Mouse (Mus musculus) forebrain, embryonic 14.5 days (tissue): ENCODE data around the gene Mdk. TPM values are rescaled to one million over a fixed set of nuclear protein-coding genes. Genes with fewer than 3 reads are reported as not detected.
A peak's percentile ranks its signal among the peaks of the same experiment; 100 is the strongest.

Experiments
- ATAC-seq: fragments of 200-750 bp; cut with Nextera tagmentation; 2 replicates; pipeline ENCODE4 v1.8.0; 2017; ENCODE audit warnings: mild to moderate bottlenecking, moderate library complexity
- DNase-seq: peaks from one replicate; pipeline ENCODE4 v3.0.0-alpha.2; 2015; ENCODE audit warnings: low spot score
- H3K27ac ChIP-seq: fragments of 300-500 bp; sonication (generic); 2 replicates; pipeline ENCODE4 v1.5.1; 2014; ENCODE audit warnings: low read depth, mild to moderate bottlenecking, control low read depth, low read length, moderate library complexity
- H3K27me3 ChIP-seq: fragments of 300-500 bp; sonication (generic); replicated peaks from 2 replicates; pipeline ENCODE4 v1.6.1; 2014; ENCODE audit warnings: low read length, control low read depth, mixed read lengths; ENCODE audit not compliant: control insufficient read depth, insufficient read depth
- H3K36me3 ChIP-seq: fragments of 300-500 bp; sonication (generic); 2 replicates; pipeline ENCODE4 v1.6.1; 2014; ENCODE audit warnings: low read length, control low read depth; ENCODE audit not compliant: control insufficient read depth, insufficient read depth
- H3K4me1 ChIP-seq: fragments of 300-500 bp; sonication (generic); 2 replicates; pipeline ENCODE4 v1.6.1; 2014; ENCODE audit warnings: antibody characterized with exemption, low read length, control low read depth; ENCODE audit not compliant: control insufficient read depth, insufficient read depth
- H3K4me2 ChIP-seq: fragments of 300-500 bp; sonication (generic); 2 replicates; pipeline ENCODE4 v1.6.1; 2014; ENCODE audit warnings: mild to moderate bottlenecking, control low read depth, low read length
- H3K4me3 ChIP-seq: fragments of 300-500 bp; sonication (generic); 2 replicates; pipeline ENCODE4 v1.5.1; 2014; ENCODE audit warnings: low read depth, low read length, control low read depth
- H3K9ac ChIP-seq: fragments of 300-500 bp; sonication (generic); 2 replicates; pipeline ENCODE4 v1.6.1; 2014; ENCODE audit warnings: mild to moderate bottlenecking, low read length, control low read depth, moderate library complexity
- H3K9me3 ChIP-seq: fragments of 300-500 bp; sonication (generic); replicated peaks from 2 replicates; pipeline ENCODE4 v1.6.1; 2016; ENCODE audit warnings: low read length, control low read depth, mixed read lengths; ENCODE audit not compliant: control insufficient read depth
- WGBS: fragments of 180-500 bp; shearing (Covaris S2); extraction: QIAGEN DNeasy Blood & Tissue Kit; methylation state at CpG from one replicate; pipeline ENCODE4 v1.1.7; 2014; 5-methylcytosine and 5-hydroxymethylcytosine counted together
- polyA plus RNA-seq: library from polyadenylated mRNA; unstranded; fragments of >200 nt; fragmentation: Nextera tagmentation; extraction: Ambion mirVana; gene quantifications from 2 replicates; pipeline ENCODE4 v1.2.1, GENCODE M21; 2014

Mdk gene
- polyA plus RNA-seq, 1 experiment from 2014 or later: 462 TPM

GRCm38 (mm10) chr2:91960459-91960858 is 28.4 kb upstream of the Mdk start:
- DNase-seq: no peak
- Histone ChIP-seq H3K9me3 (no peaks in the 10 kb centered on the region), H3K27ac (no peak overlapping the region), H3K4me1 (peaks cover 16% of the 10 kb centered on the region), H3K9ac (no peak overlapping the region), H3K36me3 (no peaks in the 10 kb centered on the region), H3K4me3 (no peak overlapping the region), H3K27me3 (no peaks in the 10 kb centered on the region), H3K4me2 (no peak overlapping the region)
- WGBS: 87% methylated on average over 5 of the region's 5 CpGs
- no peak for ATAC-seq

GRCm38 (mm10) chr2:91959544-91960410 is 27.7 kb upstream of the Mdk start:
- H3K4me2 ChIP-seq: no peak overlapping the region
- peaks cover 16% of the 10 kb centered on the region for H3K4me1 ChIP-seq
- H3K27me3 ChIP-seq: no peaks in the 10 kb centered on the region
- H3K9ac ChIP-seq: no peak overlapping the region
- DNase-seq: no peak
- no peaks in the 10 kb centered on the region for H3K36me3 ChIP-seq
- H3K4me3 ChIP-seq: no peak overlapping the region
- no peak overlapping the region for H3K27ac ChIP-seq
- 77% methylated on average over 11 of the region's 11 CpGs for WGBS
- no peaks in the 10 kb centered on the region for H3K9me3 ChIP-seq
- no peak for ATAC-seq

- Histone ChIP-seq H3K4me3 (no peak overlapping the region), H3K27ac (no peak overlapping the region), H3K4me2 (no peak overlapping the region), H3K36me3 (no peaks in the 10 kb centered on the region), H3K9me3 (no peaks in the 10 kb centered on the region), H3K27me3 (no peaks in the 10 kb centered on the region), H3K9ac (no peak overlapping the region), H3K4me1 (peaks cover 16% of the 10 kb centered on the region)
- no peak for ATAC-seq
- 54% methylated on average over 10 of the region's 10 CpGs for WGBS
- peak; percentile 61 for DNase-seq
Observed at GRCm38 (mm10) chr2:91958701-91959457, 26.8 kb upstream of the Mdk start.

GRCm38 (mm10) chr2:91958049-91958448 is 26.0 kb upstream of the Mdk start:
- H3K9ac ChIP-seq: no peak overlapping the region
- H3K4me2 ChIP-seq: no peak overlapping the region
- H3K4me1 ChIP-seq: peaks cover 16% of the 10 kb centered on the region
- no peak overlapping the region for H3K27ac ChIP-seq
- ATAC-seq (no peak), DNase-seq (no peak)
- 77% methylated on average over 8 of the region's 8 CpGs for WGBS
- no peaks in the 10 kb centered on the region for H3K36me3 ChIP-seq
- H3K27me3 ChIP-seq: no peaks in the 10 kb centered on the region
- H3K4me3 ChIP-seq: no peak overlapping the region
- H3K9me3 ChIP-seq: no peaks in the 10 kb centered on the region

- Histone ChIP-seq H3K27me3 (no peaks in the 10 kb centered on the region), H3K4me2 (peak overlapping the region; percentile 21; the same call in 1 of the 2 replicates), H3K36me3 (no peaks in the 10 kb centered on the region), H3K4me1 (peaks cover 15% of the 10 kb centered on the region), H3K27ac (peak overlapping the region; percentile 86), H3K9ac (no peak overlapping the region), H3K9me3 (no peaks in the 10 kb centered on the region), H3K4me3 (no peak overlapping the region)
- DNase-seq (peak; percentile 80), ATAC-seq (peak; percentile 87)
- WGBS: 19% methylated on average over 4 of the region's 4 CpGs
Observed at GRCm38 (mm10) chr2:91957096-91957495, 25.0 kb upstream of the Mdk start.

- Histone ChIP-seq H3K4me1 (peaks cover 12% of the 10 kb centered on the region), H3K4me3 (no peak overlapping the region), H3K27ac (no peak overlapping the region), H3K4me2 (no peak overlapping the region), H3K27me3 (no peaks in the 10 kb centered on the region), H3K9me3 (no peaks in the 10 kb centered on the region), H3K9ac (no peak overlapping the region), H3K36me3 (no peaks in the 10 kb centered on the region)
- DNase-seq (no peak), ATAC-seq (no peak)
- WGBS: 93% methylated on average over 6 of the region's 6 CpGs
Observed at GRCm38 (mm10) chr2:91955875-91956274, 23.8 kb upstream of the Mdk start.

GRCm38 (mm10) chr2:91955121-91955591 is 23.1 kb upstream of the Mdk start:
- no peaks in the 10 kb centered on the region for H3K9me3 ChIP-seq
- no peak overlapping the region for H3K4me2 ChIP-seq
- no peak overlapping the region for H3K4me3 ChIP-seq
- no peaks in the 10 kb centered on the region for H3K27me3 ChIP-seq
- DNase-seq (peak; percentile 33), ATAC-seq (no peak)
- no peak overlapping the region for H3K27ac ChIP-seq
- peaks cover 19% of the 10 kb centered on the region for H3K4me1 ChIP-seq
- WGBS: 70% methylated on average over 4 of the region's 4 CpGs
- H3K36me3 ChIP-seq: no peaks in the 10 kb centered on the region
- no peak overlapping the region for H3K9ac ChIP-seq

GRCm38 (mm10) chr2:91953825-91954224 is 21.7 kb upstream of the Mdk start:
- Histone ChIP-seq H3K4me1 (peaks cover 33% of the 10 kb centered on the region), H3K36me3 (no peaks in the 10 kb centered on the region), H3K27me3 (no peaks in the 10 kb centered on the region), H3K4me3 (no peak overlapping the region), H3K9ac (no peak overlapping the region), H3K4me2 (no peak overlapping the region), H3K9me3 (no peaks in the 10 kb centered on the region), H3K27ac (no peak overlapping the region)
- no peak for DNase-seq
- no peak for ATAC-seq
- WGBS: 32% methylated on average over 5 of the region's 5 CpGs
